Mouse (Mus musculus): ENCODE measurements at regions not wholly inside any gene's neighbourhood (a gene's known extent, or its start where the extent isn't known, plus 50 kb on each side); places are given as distances from the start of the nearest gene placed in this dataset.

GRCm38 (mm10) chr15:93824729-93825694, 229.3 kb upstream of the Prickle1 start:
- TF ChIP-seq CTCF (IDR thresholded peaks at IDR 0.05; ENCODE audit: low read depth, low read length) (no peak), POLR2A (IDR thresholded peaks at IDR 0.05; ENCODE audit: insufficient read depth, low read length) (no peak)
